Mouse (Mus musculus): ENCODE results near the gene Fcrl1. TPM values are rescaled to one million over a fixed set of nuclear protein-coding genes. Genes with fewer than 3 reads are reported as not detected.
"Not testable (repeated sequence)": the region's sequence is repeated elsewhere in the genome, so short reads cannot be mapped to it uniquely, and the experiment has no call there.

Gene Fcrl1
- 0.22 TPM for polyA plus RNA-seq (2021)

DNA sequence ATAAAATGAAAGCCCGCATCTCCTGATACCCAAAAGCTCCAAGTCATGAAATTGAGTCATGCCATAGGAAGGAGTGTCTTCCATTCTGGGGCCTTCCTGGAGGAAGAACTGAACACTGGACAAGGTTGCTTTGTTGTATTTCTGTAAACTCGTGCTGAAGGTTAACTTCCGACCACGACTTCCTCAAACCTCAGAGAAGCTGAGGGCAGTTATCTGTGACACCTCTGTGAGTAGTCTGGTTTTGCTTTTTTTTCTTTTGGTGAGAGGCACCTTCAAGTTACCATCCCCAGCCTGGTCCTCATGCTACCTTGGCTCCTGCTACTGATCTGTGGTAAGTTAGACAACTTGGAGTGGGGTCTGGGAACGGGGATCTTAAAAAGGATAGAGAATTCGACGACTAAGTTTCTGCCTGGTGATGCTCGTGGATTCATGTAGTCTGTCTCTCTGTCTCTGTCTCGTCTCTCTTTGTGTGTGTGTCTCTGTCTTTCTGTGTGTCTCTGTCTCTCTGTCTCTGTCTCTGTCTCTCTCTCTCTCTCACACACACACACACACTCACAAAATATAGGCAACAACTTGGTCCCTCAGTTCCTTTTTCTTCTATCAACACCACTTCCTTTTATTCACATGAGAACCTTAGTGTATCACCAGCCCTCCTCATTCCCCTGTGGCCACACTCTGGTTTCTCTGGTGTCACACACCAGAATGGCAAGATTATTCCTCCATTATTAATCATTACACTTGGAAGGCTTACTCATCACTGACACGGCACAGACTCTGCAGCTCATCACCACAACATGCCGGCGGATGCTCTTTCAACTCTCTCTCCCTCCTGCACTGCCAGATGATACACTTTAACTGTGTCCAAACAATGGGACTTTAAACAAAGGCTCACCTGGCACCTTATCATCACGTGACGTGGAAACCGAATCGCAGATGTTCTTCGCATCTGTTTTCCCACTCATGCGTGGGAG is at the start of gene Fcrl1:
TSS of gene Fcrl1 (plus strand) at position 193 of the 971 bp plus-strand sequence.
- ChIA-PET POLR2A (no interaction called here), CTCF (no interaction called here)
- no peaks in the 10 kb centered on the region for H3K27me3 ChIP-seq
- in situ Hi-C loops (cut with MboI; ENCODE audit: low pct_unique_long_range_greater_than_20kb), result no loop called here
- ATAC-seq (peak; percentile 88), DNase-seq (ENCODE audit: low read depth, low spot score) (peak; percentile 60)
- TF ChIP-seq CTCF (IDR thresholded peaks at IDR 0.05), result no peak

DNA sequence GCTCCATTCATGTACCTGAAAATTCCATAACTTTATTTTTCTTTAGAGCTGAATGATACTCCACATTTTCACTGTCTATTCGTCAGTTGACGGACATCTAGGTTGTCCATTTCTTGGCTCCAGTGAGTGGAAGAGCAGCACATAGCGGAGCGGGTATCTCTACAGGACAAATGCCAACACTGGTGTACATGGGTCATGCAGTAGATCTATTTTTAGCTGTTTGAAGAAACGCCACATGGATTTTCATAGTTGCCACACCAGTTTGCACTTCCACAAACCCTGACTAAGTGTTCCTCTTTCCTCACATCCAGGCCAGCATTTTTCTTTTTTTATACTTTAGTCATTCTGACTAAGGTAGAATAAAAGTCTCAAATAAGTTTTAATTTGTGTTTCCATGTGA is 38.3 kb upstream of the Fcrl1 start:
- DNase-seq (ENCODE audit: low read depth, low spot score) (no peak), ATAC-seq (no peak)
- in situ Hi-C loops (cut with MboI; ENCODE audit: low pct_unique_long_range_greater_than_20kb), result no loop called here
- ChIA-PET CTCF (no interaction called here), POLR2A (interaction anchor here (0.6 to 1.2 kb wide), 2 partner anchors 56 to 139 kb away, joined by 3 to 6 read pairs; no protein-coding TSS in a partner anchor)
- TF ChIP-seq CTCF (IDR thresholded peaks at IDR 0.05), result no peak
- peaks cover 8% of the 10 kb centered on the region for H3K27me3 ChIP-seq

DNA sequence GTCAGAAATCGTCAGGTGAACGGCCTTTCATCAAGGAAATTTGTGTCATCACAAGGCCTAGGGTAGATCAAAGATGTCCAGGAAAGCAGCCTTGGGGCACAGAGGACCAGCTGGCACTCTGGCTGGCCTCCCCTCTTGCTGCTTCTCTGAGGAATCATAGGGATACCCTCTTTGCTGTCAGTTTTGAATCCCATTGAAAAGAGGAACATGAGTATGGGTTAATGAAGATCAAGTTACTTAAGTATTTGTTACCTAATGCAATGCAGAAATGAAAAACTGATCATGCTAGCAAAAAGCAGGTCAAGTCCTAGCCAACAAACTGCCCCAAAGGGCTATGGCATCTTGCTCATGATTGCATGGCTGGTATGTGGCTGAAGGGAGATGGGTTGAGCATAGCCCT is 25.2 kb upstream of the Fcrl1 start:
- in situ Hi-C loops (cut with MboI; ENCODE audit: low pct_unique_long_range_greater_than_20kb); ATAC-seq; DNase-seq (ENCODE audit: low read depth, low spot score); POLR2A ChIA-PET; CTCF ChIA-PET; H3K27me3 ChIP-seq: not testable (repeated sequence)

DNA sequence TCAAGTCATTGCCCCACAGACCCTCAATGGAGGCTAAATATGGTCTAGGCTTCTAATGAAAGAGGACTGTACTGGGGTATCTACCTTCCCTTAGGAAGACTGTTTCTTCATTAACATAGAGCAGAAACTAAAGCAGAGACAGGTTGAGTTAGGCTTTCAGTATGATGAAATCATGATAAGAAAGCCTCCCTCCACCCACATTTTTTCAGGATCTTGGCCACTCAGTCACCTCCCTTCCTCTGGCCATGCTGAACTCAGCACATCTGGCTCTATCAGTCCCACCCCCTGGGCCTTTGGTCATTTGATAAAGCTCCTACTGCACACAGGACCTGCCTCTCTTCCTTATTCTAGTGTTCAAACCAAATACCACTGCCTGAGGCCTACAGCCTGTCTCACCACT is 18.6 kb upstream of the Fcrl1 start, which contains the start of gene Cd5l:
TSS of gene Cd5l (plus strand) at position 301 of the 400 bp plus-strand sequence.
- ATAC-seq (no peak), DNase-seq (ENCODE audit: low read depth, low spot score) (no peak)
- no peak for TF ChIP-seq CTCF (IDR thresholded peaks at IDR 0.05)
- in situ Hi-C loops (cut with MboI; ENCODE audit: low pct_unique_long_range_greater_than_20kb), result no loop called here
- no peaks in the 10 kb centered on the region for H3K27me3 ChIP-seq
- POLR2A ChIA-PET, result no interaction called here
- CTCF ChIA-PET, result no interaction called here

DNA sequence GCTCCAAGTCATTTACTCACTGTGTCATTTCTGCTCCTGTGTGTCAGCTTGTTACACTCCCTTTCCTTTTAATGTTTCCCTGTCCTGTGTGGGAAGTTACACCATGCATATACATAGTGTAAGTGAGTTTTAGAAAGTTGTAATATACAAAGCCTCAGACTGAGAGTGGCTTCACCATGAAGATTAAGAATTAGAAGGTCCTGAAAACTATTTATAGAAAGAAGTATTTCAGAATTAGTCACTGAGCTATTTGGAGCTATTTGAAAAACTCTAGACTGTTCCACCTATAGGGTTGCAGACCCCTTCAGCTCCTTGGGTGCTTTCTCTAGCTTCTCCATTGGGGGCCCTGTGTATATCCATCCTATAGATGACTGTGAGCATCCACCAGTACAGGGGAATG is 17.0 kb upstream of the Fcrl1 start:
- CTCF ChIA-PET, result no interaction called here
- peaks cover 4% of the 10 kb centered on the region for H3K27me3 ChIP-seq
- no peak for TF ChIP-seq CTCF (IDR thresholded peaks at IDR 0.05)
- no peak for ATAC-seq
- no peak for DNase-seq (ENCODE audit: low read depth, low spot score)
- POLR2A ChIA-PET, result no interaction called here
- in situ Hi-C loops (cut with MboI; ENCODE audit: low pct_unique_long_range_greater_than_20kb), result no loop called here

DNA sequence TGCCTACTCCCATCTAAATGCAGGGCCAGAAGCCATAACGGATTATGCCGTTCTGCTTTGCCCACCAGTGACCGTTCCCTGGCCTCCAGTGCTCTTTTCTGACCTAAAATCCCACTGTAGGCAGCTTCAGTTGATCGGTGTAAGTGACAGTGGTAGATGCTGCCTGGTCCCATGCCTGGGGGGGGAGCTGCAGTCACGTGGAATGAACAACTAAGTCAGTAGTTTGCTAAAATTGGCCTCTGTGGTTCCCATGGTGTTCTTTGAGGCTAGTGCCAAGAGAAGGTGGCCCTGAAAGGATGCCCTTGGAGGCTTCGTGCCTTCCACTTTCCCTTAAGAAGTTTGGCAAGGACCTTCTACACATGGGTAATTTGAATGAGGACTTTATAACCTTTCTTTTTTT is 15.7 kb upstream of the Fcrl1 start:
- no peak for TF ChIP-seq CTCF (IDR thresholded peaks at IDR 0.05)
- ChIA-PET POLR2A (no interaction called here), CTCF (no interaction called here)
- no peak for DNase-seq (ENCODE audit: low read depth, low spot score)
- peaks cover 10% of the 10 kb centered on the region for H3K27me3 ChIP-seq
- no peak for ATAC-seq
- in situ Hi-C loops (cut with MboI; ENCODE audit: low pct_unique_long_range_greater_than_20kb), result no loop called here

DNA sequence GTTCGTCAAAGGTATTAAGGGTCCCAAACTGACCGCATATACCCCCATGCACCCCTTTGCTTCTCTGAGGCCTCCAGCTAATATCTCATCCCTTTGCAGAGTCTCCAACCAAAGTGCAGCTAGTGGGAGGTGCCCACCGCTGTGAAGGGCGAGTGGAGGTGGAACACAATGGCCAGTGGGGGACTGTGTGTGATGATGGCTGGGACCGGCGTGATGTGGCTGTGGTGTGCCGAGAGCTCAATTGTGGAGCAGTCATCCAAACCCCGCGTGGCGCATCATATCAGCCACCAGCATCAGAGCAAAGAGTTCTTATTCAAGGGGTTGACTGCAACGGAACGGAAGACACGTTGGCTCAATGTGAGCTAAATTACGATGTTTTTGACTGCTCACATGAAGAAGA is 10.5 kb upstream of the Fcrl1 start:
- ATAC-seq, result no peak

DNA sequence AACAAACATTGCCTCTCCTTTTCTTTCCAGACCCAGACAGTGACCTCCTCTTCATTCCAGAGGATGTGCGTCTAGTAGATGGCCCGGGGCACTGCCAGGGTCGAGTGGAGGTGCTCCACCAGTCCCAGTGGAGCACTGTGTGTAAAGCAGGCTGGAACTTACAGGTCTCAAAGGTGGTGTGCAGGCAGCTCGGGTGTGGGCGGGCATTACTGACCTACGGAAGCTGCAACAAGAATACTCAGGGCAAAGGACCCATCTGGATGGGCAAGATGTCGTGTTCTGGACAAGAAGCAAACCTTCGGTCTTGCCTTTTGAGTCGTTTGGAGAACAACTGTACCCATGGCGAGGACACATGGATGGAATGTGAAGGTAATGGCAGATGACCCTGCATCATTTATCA is 8.7 kb upstream of the Fcrl1 start:
- no peak for DNase-seq (ENCODE audit: low read depth, low spot score)
- CTCF ChIA-PET, result no interaction called here
- H3K27me3 ChIP-seq, result peaks cover 13% of the 10 kb centered on the region
- POLR2A ChIA-PET, result no interaction called here
- TF ChIP-seq CTCF (IDR thresholded peaks at IDR 0.05), result no peak
- in situ Hi-C loops (cut with MboI; ENCODE audit: low pct_unique_long_range_greater_than_20kb), result no loop called here
- ATAC-seq, result no peak

More for the DNA sequence above, 10.5 kb upstream of the Fcrl1 start:
- in situ Hi-C loops (cut with MboI; ENCODE audit: low pct_unique_long_range_greater_than_20kb), result no loop called here
- no peak for DNase-seq (ENCODE audit: low read depth, low spot score)
- ChIA-PET CTCF (interaction anchor here (1.1 to 1.3 kb wide), 2 partner anchors 42 to 43 kb away, joined by 3 read pairs; no protein-coding TSS in a partner anchor), POLR2A (interaction anchor here (1.0 kb wide), 1 partner anchor 24 kb away, joined by 3 read pairs; no protein-coding TSS in a partner anchor)
- no peak for TF ChIP-seq CTCF (IDR thresholded peaks at IDR 0.05)
- H3K27me3 ChIP-seq, result peaks cover 13% of the 10 kb centered on the region

DNA sequence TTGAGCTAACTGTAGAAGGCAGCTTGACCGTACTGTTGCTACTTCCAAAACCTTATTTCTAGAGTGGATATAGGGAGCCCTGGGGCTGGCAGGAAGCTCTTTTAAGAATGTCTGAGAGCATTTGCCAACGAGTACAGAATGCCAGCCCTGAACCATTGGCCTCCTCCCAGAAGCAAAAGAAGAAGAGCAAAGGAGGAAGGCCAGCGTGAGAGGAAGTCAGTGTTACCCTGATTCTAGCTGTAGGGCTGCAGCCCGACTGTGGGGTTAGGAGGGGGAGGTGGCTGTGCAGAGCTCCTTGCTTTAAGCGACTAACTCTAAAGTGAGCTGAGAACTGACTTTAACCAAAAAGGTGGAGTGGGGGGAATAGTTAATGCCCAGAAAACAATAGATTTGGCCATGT is 7.0 kb upstream of the Fcrl1 start:
- ChIA-PET CTCF (no interaction called here), POLR2A (no interaction called here)
- DNase-seq (ENCODE audit: low read depth, low spot score) (no peak), ATAC-seq (no peak)
- peaks cover 9% of the 10 kb centered on the region for H3K27me3 ChIP-seq
- in situ Hi-C loops (cut with MboI; ENCODE audit: low pct_unique_long_range_greater_than_20kb), result no loop called here
- TF ChIP-seq CTCF (IDR thresholded peaks at IDR 0.05), result no peak

DNA sequence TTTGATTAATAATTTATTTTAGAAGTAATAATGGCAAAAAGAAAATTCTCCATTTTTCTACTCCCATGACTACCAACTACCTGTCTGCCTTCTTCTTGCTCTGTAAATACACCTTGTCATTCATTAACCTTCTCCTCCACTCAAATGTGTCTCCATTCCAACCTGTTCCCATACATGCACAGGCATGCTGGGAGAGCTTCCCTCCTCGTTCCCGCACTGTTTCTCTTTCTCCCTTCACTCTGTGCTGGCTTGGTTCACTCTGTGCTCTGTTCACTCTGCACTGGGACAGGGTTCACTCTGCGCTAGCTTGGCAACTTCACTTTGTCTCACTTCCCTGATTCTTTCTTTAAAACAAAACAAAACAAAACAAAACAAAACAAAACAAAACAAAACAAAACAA is 1.0 kb downstream of the Fcrl1 start:
- DNase-seq (ENCODE audit: low read depth, low spot score) (no peak), ATAC-seq (no peak)
- ChIA-PET CTCF (no interaction called here), POLR2A (no interaction called here)
- in situ Hi-C loops (cut with MboI; ENCODE audit: low pct_unique_long_range_greater_than_20kb), result no loop called here
- TF ChIP-seq CTCF (IDR thresholded peaks at IDR 0.05), result no peak
- H3K27me3 ChIP-seq, result no peaks in the 10 kb centered on the region

DNA sequence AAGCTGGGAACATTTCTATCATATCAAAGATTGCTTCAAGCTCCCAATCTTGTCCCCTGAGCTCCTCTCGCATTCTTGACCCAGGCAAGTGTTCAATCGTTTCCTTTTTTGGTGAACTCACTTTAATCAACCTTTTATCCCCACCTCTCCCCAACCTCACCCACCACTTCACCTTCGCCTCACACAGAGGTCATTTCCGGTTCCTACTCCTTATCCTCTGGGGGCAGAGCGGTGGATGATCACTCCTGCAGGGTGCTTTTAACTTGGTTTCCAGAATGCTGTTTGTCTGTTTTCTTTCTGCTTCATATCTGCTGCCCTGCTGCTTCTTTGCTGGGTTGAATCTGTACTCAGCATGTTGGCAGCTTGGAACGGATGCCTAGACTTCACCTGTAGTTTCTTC is 1.5 kb downstream of the Fcrl1 start:
- no peak for ATAC-seq
- no peak for DNase-seq (ENCODE audit: low read depth, low spot score)
- no peak for TF ChIP-seq CTCF (IDR thresholded peaks at IDR 0.05)
- ChIA-PET POLR2A (no interaction called here), CTCF (no interaction called here)
- H3K27me3 ChIP-seq, result no peaks in the 10 kb centered on the region
- in situ Hi-C loops (cut with MboI; ENCODE audit: low pct_unique_long_range_greater_than_20kb), result no loop called here

DNA sequence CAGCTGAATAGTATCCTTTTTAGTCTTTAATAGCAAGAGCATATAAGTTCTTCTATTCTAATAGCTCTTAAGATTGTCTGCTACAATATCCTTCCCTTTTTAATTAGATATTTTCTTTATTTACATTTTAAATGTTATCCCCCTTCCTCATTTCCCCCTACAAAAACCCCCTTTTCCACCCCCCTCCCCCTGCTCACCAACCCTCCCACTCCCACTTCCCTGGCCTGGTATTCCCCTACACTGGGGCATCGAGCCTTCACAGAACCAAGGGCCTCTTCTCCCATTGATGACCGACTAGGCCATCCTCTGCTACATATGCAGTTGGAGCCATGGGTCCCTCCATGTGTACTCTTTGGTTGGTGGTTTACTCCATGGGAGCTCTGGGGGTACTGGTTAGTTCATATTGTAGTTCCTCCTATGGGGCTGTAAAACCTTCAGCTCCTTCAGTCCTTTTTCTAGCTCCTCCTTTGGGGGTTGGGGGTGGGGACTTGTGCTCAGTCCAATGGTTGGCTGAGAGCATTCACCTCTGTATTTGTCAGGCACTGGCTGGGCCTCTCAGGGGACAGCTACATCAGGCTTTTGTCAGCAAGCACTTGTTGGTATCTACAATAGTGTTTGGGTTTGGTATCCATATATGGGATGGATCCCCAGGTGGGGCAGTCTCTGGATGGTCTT is 3.6 kb downstream of the Fcrl1 start:
- DNase-seq (ENCODE audit: low read depth, low spot score); ATAC-seq; H3K27me3 ChIP-seq; in situ Hi-C loops (cut with MboI; ENCODE audit: low pct_unique_long_range_greater_than_20kb): not testable (repeated sequence)
- CTCF ChIA-PET, result interaction anchor here (1.1 to 1.8 kb wide), 2 partner anchors 10 to 28 kb away, joined by 3 to 5 read pairs; no protein-coding TSS in a partner anchor
- POLR2A ChIA-PET, result interaction anchor here (0.8 kb wide), 1 partner anchor 295 kb away, joined by 5 read pairs; no protein-coding TSS in a partner anchor
